Mouse (Mus musculus) MEL (cell line): ENCODE data around the gene Lao1. TPM values are rescaled to one million over a fixed set of nuclear protein-coding genes. Genes with fewer than 3 reads are reported as not detected.

Experiments
- DNase-seq: peaks from one replicate; pipeline ENCODE4 v3.0.0; 2011; ENCODE audit warnings: low read depth, low spot score
- H3K27ac ChIP-seq: 2 replicates; pipeline ENCODE4 v1.5.1; 2012; ENCODE audit warnings: low read depth, mild to moderate bottlenecking, control low read depth, low read length, moderate library complexity; ENCODE audit not compliant: control insufficient read depth
- H3K27me3 ChIP-seq, 2 experiments: fragments of 150-350 bp in 1 of 2; sonication (generic) in 1 of 2; 2 replicates each; pipeline ENCODE4 v1.6.1; 2012; ENCODE audit warnings: low read length in 2 of 2, mild to moderate bottlenecking in 2 of 2, improper control_type of control experiment in 1 of 2, moderate library complexity in 1 of 2; ENCODE audit not compliant: insufficient read depth in 2 of 2, control insufficient read depth in 1 of 2
- H3K36me3 ChIP-seq, 2 experiments: 2 replicates each; pipeline ENCODE4 v1.6.1; 2012 to 2014; ENCODE audit warnings: low read length in 2 of 2, improper control_type of control experiment in 1 of 2, inconsistent platforms in 1 of 2, mild to moderate bottlenecking in 1 of 2; ENCODE audit not compliant: insufficient read depth in 2 of 2, control insufficient read depth in 1 of 2
- H3K4me1 ChIP-seq, 2 experiments: fragments of 150-350 bp in 1 of 2; sonication (generic) in 1 of 2; 2 replicates each; pipeline ENCODE4 v1.6.1; 2012; ENCODE audit warnings: low read length in 2 of 2, improper control_type of control experiment in 1 of 2, mild to moderate bottlenecking in 1 of 2; ENCODE audit not compliant: insufficient read depth in 2 of 2, control insufficient read depth in 1 of 2
- H3K4me3 ChIP-seq, 2 experiments: fragments of 150-350 bp in 1 of 2; sonication (generic) in 1 of 2; 2 replicates each; pipeline ENCODE4 v1.5.1; 2012; ENCODE audit warnings: low read depth in 2 of 2, low read length in 2 of 2, mild to moderate bottlenecking in 2 of 2, moderate library complexity in 2 of 2, control low read depth in 1 of 2, improper control_type of control experiment in 1 of 2; ENCODE audit not compliant: control insufficient read depth in 1 of 2, insufficient read depth in 1 of 2
- H3K79me2 ChIP-seq: 2 replicates; pipeline ENCODE4 v1.6.1; 2012; ENCODE audit warnings: mild to moderate bottlenecking, low read length, moderate library complexity; ENCODE audit not compliant: control insufficient read depth, poor library complexity, insufficient read depth
- H3K9ac ChIP-seq: 2 replicates; pipeline ENCODE4 v1.6.1; 2012; ENCODE audit warnings: low read depth, mild to moderate bottlenecking, control low read depth, low read length, moderate library complexity; ENCODE audit not compliant: control insufficient read depth, poor library complexity, severe bottlenecking
- H3K9me3 ChIP-seq: fragments of 150-350 bp; sonication (generic); replicated peaks from 2 replicates; pipeline ENCODE4 v1.6.1; 2012; ENCODE audit warnings: mild to moderate bottlenecking, low read length, improper control_type of control experiment, moderate library complexity; ENCODE audit not compliant: insufficient read depth
- CHD1 ChIP-seq: IDR thresholded peaks from 2 replicates; pipeline ENCODE4 v1.6.1; 2012; ENCODE audit warnings: low read depth, mild to moderate bottlenecking, inconsistent platforms, low read length, improper control_type of control experiment
- E2F4 ChIP-seq: IDR thresholded peaks from 2 replicates; pipeline ENCODE4 v1.6.1; 2011; ENCODE audit warnings: low read depth, low read length, improper control_type of control experiment, borderline replicate concordance
- ETS1 ChIP-seq: IDR thresholded peaks from 2 replicates; pipeline ENCODE4 v1.6.1; 2012; ENCODE audit warnings: low read depth, mild to moderate bottlenecking, inconsistent platforms, low read length, improper control_type of control experiment, moderate library complexity
- GABPA ChIP-seq: IDR thresholded peaks from 2 replicates; pipeline ENCODE4 v1.6.1; 2012; ENCODE audit warnings: low read depth, mild to moderate bottlenecking, inconsistent platforms, low read length, improper control_type of control experiment, moderate library complexity
- HCFC1 ChIP-seq: IDR thresholded peaks from 2 replicates; pipeline ENCODE4 v1.6.1; 2012; ENCODE audit warnings: low read depth, mild to moderate bottlenecking, inconsistent platforms, low read length, improper control_type of control experiment, moderate library complexity
- KAT2A ChIP-seq: conservative IDR thresholded peaks from 2 replicates; pipeline ENCODE4 v1.6.1; 2012; ENCODE audit warnings: low read depth, low read length, improper control_type of control experiment, inconsistent platforms
- MAX ChIP-seq: IDR thresholded peaks from 2 replicates; pipeline ENCODE4 v1.6.1; 2011; ENCODE audit warnings: low read length, improper control_type of control experiment
- MAZ ChIP-seq: IDR thresholded peaks from 2 replicates; pipeline ENCODE4 v1.6.1; 2012; ENCODE audit warnings: low read depth, mild to moderate bottlenecking, inconsistent platforms, low read length, improper control_type of control experiment
- MEF2A ChIP-seq: IDR thresholded peaks from 2 replicates; pipeline ENCODE4 v1.6.1; 2014; ENCODE audit warnings: low read depth, mild to moderate bottlenecking, inconsistent platforms, low read length, improper control_type of control experiment; ENCODE audit not compliant: poor library complexity, insufficient replicate concordance, severe bottlenecking; ENCODE audit errors: extremely low read depth
- MXI1 ChIP-seq: IDR thresholded peaks from 2 replicates; pipeline ENCODE4 v1.6.1; 2011; ENCODE audit warnings: mild to moderate bottlenecking, low read depth, low read length, improper control_type of control experiment
- MYC ChIP-seq: IDR thresholded peaks from 2 replicates; pipeline ENCODE4 v1.6.1; 2011; ENCODE audit warnings: low read depth, mild to moderate bottlenecking, low read length, improper control_type of control experiment, moderate library complexity
- NELFE ChIP-seq: IDR thresholded peaks from 2 replicates; pipeline ENCODE4 v1.6.1; 2011; ENCODE audit warnings: low read depth, low read length, improper control_type of control experiment
- POLR2AphosphoS5 ChIP-seq: IDR thresholded peaks from 2 replicates; pipeline ENCODE4 v1.6.1; 2012; ENCODE audit warnings: low read depth, borderline replicate concordance, mild to moderate bottlenecking, inconsistent platforms, low read length, moderate library complexity, mixed read lengths
- SMC3 ChIP-seq: IDR thresholded peaks from 2 replicates; pipeline ENCODE4 v1.6.1; 2011; ENCODE audit warnings: low read depth, low read length, improper control_type of control experiment
- TAL1 ChIP-seq: IDR thresholded peaks from 2 replicates; pipeline ENCODE4 v1.6.1; 2012; ENCODE audit warnings: mild to moderate bottlenecking, inconsistent platforms, low read length, moderate library complexity, mixed read lengths
- TBP ChIP-seq: IDR thresholded peaks from 2 replicates; pipeline ENCODE4 v1.8.0; 2011; ENCODE audit warnings: low read depth, low read length, improper control_type of control experiment
- UBTF ChIP-seq: IDR thresholded peaks from 2 replicates; pipeline ENCODE4 v1.6.1; 2012; ENCODE audit warnings: low read depth, mild to moderate bottlenecking, inconsistent platforms, low read length, improper control_type of control experiment, moderate library complexity, borderline replicate concordance; ENCODE audit not compliant: insufficient read depth
- USF2 ChIP-seq, 2 experiments: IDR thresholded peaks; 2 replicates each; pipeline ENCODE4 v1.6.1; 2011 to 2012; ENCODE audit warnings: improper control_type of control experiment in 2 of 2, low read length in 2 of 2, borderline replicate concordance in 1 of 2, inconsistent platforms in 1 of 2, low read depth in 1 of 2, mild to moderate bottlenecking in 1 of 2; ENCODE audit not compliant: insufficient read depth in 1 of 2
- ZC3H11A ChIP-seq: IDR thresholded peaks from 2 replicates; pipeline ENCODE4 v1.6.1; 2012; ENCODE audit warnings: low read depth, mild to moderate bottlenecking, inconsistent platforms, low read length, improper control_type of control experiment
- ZKSCAN1 ChIP-seq: IDR thresholded peaks from 2 replicates; pipeline ENCODE4 v1.6.1; 2012; ENCODE audit warnings: low read depth, mild to moderate bottlenecking, inconsistent platforms, low read length, improper control_type of control experiment, moderate library complexity
- ZNF384 ChIP-seq: IDR thresholded peaks from 2 replicates; pipeline ENCODE4 v1.6.1; 2012; ENCODE audit warnings: low read depth, mild to moderate bottlenecking, inconsistent platforms, low read length, improper control_type of control experiment
- polyA plus RNA-seq, 2 experiments: library from polyadenylated mRNA; stranded (reverse) in 1 of 2; unstranded in 1 of 2; fragments of >175 nt in 1 of 2; fragments of >200 nt in 1 of 2; gene quantifications; 2 replicates each; pipeline versions ENCODE4 v1.2.1 to v1.2.4; 2012; ENCODE audit warnings: low replicate concordance in 2 of 2, low read depth in 1 of 2; ENCODE audit not compliant: insufficient read length in 2 of 2, insufficient read depth in 1 of 2, missing spikeins in 1 of 2
- total RNA-seq: library from RNA; depleted of rRNA; stranded (reverse); fragments of 300-350 nt; gene quantifications from 2 replicates; pipeline ENCODE4 v1.2.3, GENCODE M21; 2012

Gene Lao1
- total and polyA plus RNA-seq, 3 experiments = not detected

- H3K27ac ChIP-seq = no peak overlapping the region
- TF ChIP-seq KAT2A (no peak), E2F4 (no peak), MAZ (no peak), MAX (no peak), TAL1 (no peak), POLR2AphosphoS5 (no peak), ZNF384 (no peak), CHD1 (no peak), ZC3H11A (no peak), MYC (no peak), SMC3 (no peak), NELFE (no peak), USF2 (IDR thresholded peaks at IDR 0.05; ENCODE audit: borderline replicate concordance in 1 of 2, insufficient read depth in 1 of 2, low read depth in 1 of 2, low read length in 2 of 2) (no peak), MEF2A (no peak), GABPA (no peak), ZKSCAN1 (no peak), HCFC1 (no peak), TBP (no peak), ETS1 (no peak)
Measured at GRCm38 (mm10) chr4:119014997-119015396, 53.6 kb downstream of the Lao1 start.

GRCm38 (mm10) chr4:119015557-119015956, 54.2 kb downstream of the Lao1 start:
- no peak overlapping the region for H3K9ac ChIP-seq

More at GRCm38 (mm10) chr4:119014997-119015396, 53.6 kb downstream of the Lao1 start:
- no peak for DNase-seq
- Histone ChIP-seq H3K4me3 (no peak overlapping the region), H3K9me3 (no peaks in the 10 kb centered on the region), H3K27me3 (no peaks in the 10 kb centered on the region), H3K4me1 (peaks cover 9 to 14% of the 10 kb centered on the region in 2 experiments; a peak in 3 of 4 replicates), H3K9ac (no peak overlapping the region), H3K36me3 (peaks cover 0 to 7% of the 10 kb centered on the region in 2 experiments; a peak in 1 of 4 replicates), H3K79me2 (no peaks in the 10 kb centered on the region)

More at GRCm38 (mm10) chr4:119015557-119015956, 54.2 kb downstream of the Lao1 start:
- Histone ChIP-seq H3K27ac (no peak overlapping the region), H3K36me3 (peaks cover 0 to 7% of the 10 kb centered on the region in 2 experiments; a peak in 1 of 4 replicates), H3K79me2 (no peaks in the 10 kb centered on the region), H3K4me3 (no peak overlapping the region), H3K27me3 (no peaks in the 10 kb centered on the region), H3K9me3 (no peaks in the 10 kb centered on the region), H3K4me1 (peaks cover 9 to 14% of the 10 kb centered on the region in 2 experiments; a peak in 3 of 4 replicates)
- TF ChIP-seq MXI1 (no peak), SMC3 (no peak), MAX (no peak), ZKSCAN1 (no peak), E2F4 (no peak), TAL1 (no peak), UBTF (no peak), MYC (no peak)
- DNase-seq = no peak
